22 mouse cellular contexts compared by ENCODE assay signal in genomic region chr12:87368092-87368491, GRCm38 (mm10). TPM values are rescaled to one million over a fixed set of nuclear protein-coding genes. Genes with fewer than 3 reads are reported as not detected.
A peak's percentile ranks its signal among the peaks of the same experiment; 100 is the strongest.
DNase-seq lines count a peak whose midpoint lies in the region; ATAC-seq and TF ChIP-seq lines count a peak whose summit lies in the region.
"Had no signal": no experiment of that assay in that cellular context is flagged by ENCODE, and none has a peak within 500 bp of the region (broad histone marks: within the 10 kb centered on the region; RNA-seq: fewer than 3 reads in every experiment).

No protein-coding gene starts in this region.

- DNase-seq in liver, postnatal 0 days: no peak
- no peak for DNase-seq in liver, embryonic 11.5 days (ENCODE audit: low spot score)
- DNase-seq in stomach, postnatal 0 days (ENCODE audit: low spot score): no peak
- DNase-seq in layer of hippocampus, postnatal 25 days (ENCODE audit: extremely low spot score in 1 of 2, low spot score in 1 of 2): no peak
- no peak for DNase-seq in midbrain, embryonic 11.5 days (ENCODE audit: low spot score, missing footprints)
- no peak for DNase-seq in right cerebral cortex, adult 2 months (ENCODE audit: low spot score in 2 of 2)
- DNase-seq: adrenal gland, adult 8-10 months; adrenal gland, postnatal 14 days; adrenal gland, postnatal 36 days; cerebellum, adult 11-12 months; cerebellum, adult 2 months; cerebellum, adult 9-10 months; cerebellum, postnatal 10 days; cerebellum, postnatal 25 days had no signal

- ATAC-seq in liver, postnatal 0 days: peak; percentile 53
- no peak for ATAC-seq in liver, embryonic 11.5 days (replicated peaks; ENCODE audit: low FRiP score)
- peak; percentile 65 for ATAC-seq in intestine, embryonic 15.5 days
- peak; percentile 67 for ATAC-seq in intestine, postnatal 0 days
- ATAC-seq in stomach, postnatal 0 days (ENCODE audit: low FRiP score, low TSS enrichment): peak; percentile 68; the same call in 1 of the 2 replicates
- no peak for ATAC-seq in midbrain, embryonic 11.5 days (ENCODE audit: low FRiP score)
- ATAC-seq: activated CD4-positive, CD25-positive, alpha-beta regulatory T cell, adult 4 months; forebrain, embryonic 13.5 days; forebrain, embryonic 15.5 days; Patski had no signal

- TF ChIP-seq EP300 in liver, postnatal 0 days (IDR thresholded peaks at IDR 0.05; ENCODE audit: low read depth): no peak
- TF ChIP-seq EP300 in stomach, postnatal 0 days (optimal IDR thresholded peaks at IDR 0.05): no peak

- H3K4me2 ChIP-seq in liver, postnatal 0 days (ENCODE audit: low read depth, low read length): no peak overlapping the region
- no peak overlapping the region for H3K4me2 ChIP-seq in liver, embryonic 11.5 days
- no peak overlapping the region for H3K4me2 ChIP-seq in intestine, embryonic 15.5 days (replicated peaks)
- no peak overlapping the region for H3K4me2 ChIP-seq in intestine, postnatal 0 days (replicated peaks; ENCODE audit: low read depth)
- H3K4me2 ChIP-seq in stomach, postnatal 0 days (replicated peaks; ENCODE audit: low read depth): no peak overlapping the region
- H3K4me2 ChIP-seq in midbrain, embryonic 11.5 days: no peak overlapping the region
- H3K4me2 ChIP-seq: embryonic facial prominence, embryonic 12.5 days; forebrain, embryonic 13.5 days; forebrain, embryonic 15.5 days had no signal

- H3K27me3 ChIP-seq in liver, postnatal 0 days (ENCODE audit: insufficient read depth, low read length): no peaks in the 10 kb centered on the region
- no peaks in the 10 kb centered on the region for H3K27me3 ChIP-seq in liver, embryonic 11.5 days (replicated peaks; ENCODE audit: control insufficient read depth, insufficient read depth, low read length)
- H3K27me3 ChIP-seq in intestine, embryonic 15.5 days (replicated peaks): no peaks in the 10 kb centered on the region
- H3K27me3 ChIP-seq in intestine, postnatal 0 days (replicated peaks; ENCODE audit: control insufficient read depth, insufficient read depth, low read length): no peaks in the 10 kb centered on the region
- no peaks in the 10 kb centered on the region for H3K27me3 ChIP-seq in stomach, postnatal 0 days (ENCODE audit: control insufficient read depth, insufficient read depth, low read length)
- H3K27me3 ChIP-seq in midbrain, embryonic 11.5 days (ENCODE audit: control insufficient read depth, insufficient read depth, low read length): no peaks in the 10 kb centered on the region
- H3K27me3 ChIP-seq: embryonic facial prominence, embryonic 12.5 days; forebrain, embryonic 13.5 days; forebrain, embryonic 15.5 days; Patski had no signal

- no peak overlapping the region for H3K27ac ChIP-seq in liver, postnatal 0 days (ENCODE audit: low read depth)
- H3K27ac ChIP-seq in liver, embryonic 11.5 days (ENCODE audit: low read depth, low read length): no peak overlapping the region
- H3K27ac ChIP-seq in intestine, embryonic 15.5 days: no peak overlapping the region
- H3K27ac ChIP-seq in intestine, postnatal 0 days (ENCODE audit: low read depth, low read length): peak overlapping the region; percentile 54
- H3K27ac ChIP-seq in stomach, postnatal 0 days (replicated peaks): no peak overlapping the region
- H3K27ac ChIP-seq in midbrain, embryonic 11.5 days (ENCODE audit: low read depth, low read length): no peak overlapping the region
- H3K27ac ChIP-seq: embryonic facial prominence, embryonic 10.5 days; embryonic facial prominence, embryonic 12.5 days; forebrain, embryonic 13.5 days; forebrain, embryonic 15.5 days had no signal

- H3K4me1 ChIP-seq in liver, postnatal 0 days (ENCODE audit: insufficient read depth): peaks cover 3% of the 10 kb centered on the region; the same call in 1 of the 2 replicates
- H3K4me1 ChIP-seq in liver, embryonic 11.5 days (replicated peaks; ENCODE audit: control insufficient read depth, insufficient read depth, low read length): no peaks in the 10 kb centered on the region
- H3K4me1 ChIP-seq in intestine, embryonic 15.5 days (replicated peaks): no peaks in the 10 kb centered on the region
- peaks cover 8% of the 10 kb centered on the region; the same call in 1 of the 2 replicates for H3K4me1 ChIP-seq in intestine, postnatal 0 days (replicated peaks; ENCODE audit: control insufficient read depth, insufficient read depth, low read length)
- no peaks in the 10 kb centered on the region for H3K4me1 ChIP-seq in stomach, postnatal 0 days (replicated peaks; ENCODE audit: control insufficient read depth, insufficient read depth)
- H3K4me1 ChIP-seq in midbrain, embryonic 11.5 days (ENCODE audit: control insufficient read depth, insufficient read depth, low read length): no peaks in the 10 kb centered on the region
- H3K4me1 ChIP-seq: embryonic facial prominence, embryonic 10.5 days; embryonic facial prominence, embryonic 12.5 days; forebrain, embryonic 13.5 days; forebrain, embryonic 15.5 days had no signal

- no peaks in the 10 kb centered on the region for H3K9me3 ChIP-seq in liver, postnatal 0 days (ENCODE audit: low read length)
- no peaks in the 10 kb centered on the region for H3K9me3 ChIP-seq in liver, embryonic 11.5 days (ENCODE audit: control insufficient read depth, low read length)
- H3K9me3 ChIP-seq in intestine, embryonic 15.5 days: no peaks in the 10 kb centered on the region
- H3K9me3 ChIP-seq in intestine, postnatal 0 days (ENCODE audit: control insufficient read depth): no peaks in the 10 kb centered on the region
- H3K9me3 ChIP-seq in stomach, postnatal 0 days (ENCODE audit: control insufficient read depth, low read length): no peaks in the 10 kb centered on the region
- H3K9me3 ChIP-seq in midbrain, embryonic 11.5 days (ENCODE audit: control insufficient read depth, low read length): no peaks in the 10 kb centered on the region
- H3K9me3 ChIP-seq: embryonic facial prominence, embryonic 10.5 days; embryonic facial prominence, embryonic 12.5 days; forebrain, embryonic 13.5 days; forebrain, embryonic 15.5 days had no signal

- H3K4me3 ChIP-seq in liver, postnatal 0 days (ENCODE audit: low read depth, low read length): no peak overlapping the region
- H3K4me3 ChIP-seq in liver, embryonic 11.5 days (ENCODE audit: low read depth, low read length): no peak overlapping the region
- no peak overlapping the region for H3K4me3 ChIP-seq in intestine, embryonic 15.5 days (replicated peaks)
- no peak overlapping the region for H3K4me3 ChIP-seq in intestine, postnatal 0 days (ENCODE audit: low read depth, low read length)
- H3K4me3 ChIP-seq in stomach, postnatal 0 days (ENCODE audit: low read depth, low read length): no peak overlapping the region
- H3K4me3 ChIP-seq in midbrain, embryonic 11.5 days (ENCODE audit: low read depth, low read length): no peak overlapping the region
- H3K4me3 ChIP-seq: embryonic facial prominence, embryonic 10.5 days; embryonic facial prominence, embryonic 12.5 days; forebrain, embryonic 13.5 days; forebrain, embryonic 15.5 days had no signal

- TF ChIP-seq CTCF in liver, postnatal 0 days (IDR thresholded peaks at IDR 0.05; ENCODE audit: low read depth): no peak
- no peak for TF ChIP-seq CTCF in intestine, postnatal 0 days (IDR thresholded peaks at IDR 0.05; ENCODE audit: low read depth)
- no peak for TF ChIP-seq CTCF in stomach, postnatal 0 days (IDR thresholded peaks at IDR 0.05; ENCODE audit: low read depth)

- peaks cover 26% of the 10 kb centered on the region for H3K36me3 ChIP-seq in liver, postnatal 0 days (replicated peaks; ENCODE audit: insufficient read depth, low read length)
- H3K36me3 ChIP-seq in liver, embryonic 11.5 days (ENCODE audit: control insufficient read depth, insufficient read depth, low read length): peaks cover 5% of the 10 kb centered on the region; the same call in 1 of the 2 replicates
- peaks cover 6% of the 10 kb centered on the region; the same call in 1 of the 2 replicates for H3K36me3 ChIP-seq in intestine, embryonic 15.5 days
- H3K36me3 ChIP-seq in intestine, postnatal 0 days (ENCODE audit: control insufficient read depth, insufficient read depth): 0 out of 2 replicates have a peak, but pooled peaks cover 3% of the 10 kb centered on the region
- H3K36me3 ChIP-seq in stomach, postnatal 0 days (ENCODE audit: control insufficient read depth, insufficient read depth, low read length): peaks cover 2% of the 10 kb centered on the region; the same call in 1 of the 2 replicates
- H3K36me3 ChIP-seq in midbrain, embryonic 11.5 days (ENCODE audit: control insufficient read depth, insufficient read depth, low read length): no peaks in the 10 kb centered on the region

- no peak overlapping the region for H3K9ac ChIP-seq in liver, postnatal 0 days (replicated peaks)
- no peak overlapping the region for H3K9ac ChIP-seq in liver, embryonic 11.5 days (ENCODE audit: low read depth, low read length)
- H3K9ac ChIP-seq in intestine, embryonic 15.5 days: no peak overlapping the region
- H3K9ac ChIP-seq in intestine, postnatal 0 days (ENCODE audit: low read depth, low read length): no peak overlapping the region
- no peak overlapping the region for H3K9ac ChIP-seq in stomach, postnatal 0 days (ENCODE audit: low read length)
- no peak overlapping the region for H3K9ac ChIP-seq in midbrain, embryonic 11.5 days (ENCODE audit: low read length)
- H3K9ac ChIP-seq: embryonic facial prominence, embryonic 12.5 days; forebrain, embryonic 13.5 days; forebrain, embryonic 15.5 days had no signal

RNA-seq across cellular contexts. Expression of gene Sptlc2, which starts 20.1 kb away (rescaled TPM):
- polyA plus RNA-seq in liver, postnatal 0 days (2015; fragmentation: Nextera tagmentation; extraction: Ambion mirVana): 39.5 and 42.3 TPM in 2 replicates
- 56.9 and 63.2 TPM in 2 replicates for polyA plus RNA-seq in liver, embryonic 11.5 days (2014; fragmentation: Nextera tagmentation; extraction: Ambion mirVana)
- polyA plus RNA-seq in intestine, embryonic 15.5 days (2015; fragmentation: Nextera tagmentation; extraction: Ambion mirVana): 115 and 119 TPM in 2 replicates
- 186 and 199 TPM in 2 replicates for polyA plus RNA-seq in intestine, postnatal 0 days (2015; fragmentation: Nextera tagmentation; extraction: Ambion mirVana)
- polyA plus RNA-seq in stomach, postnatal 0 days (2015; fragmentation: Nextera tagmentation; extraction: Ambion mirVana): 201 and 204 TPM in 2 replicates
- 10 to 100 TPM; 30.8 to 41.6 TPM for total RNA-seq in layer of hippocampus, postnatal 25 days (2021)
- 56.1 and 61.8 TPM in 2 replicates for polyA plus RNA-seq in midbrain, embryonic 11.5 days (2014; fragmentation: Nextera tagmentation; extraction: Ambion mirVana)

Comparison
In these comparisons a context has a peak if more than half of its experiments do, and no peak if none do; other contexts are left out.
1. ATAC-seq: peak in liver, postnatal 0 days (single experiment), intestine, embryonic 15.5 days (single experiment), intestine, postnatal 0 days (single experiment) and stomach, postnatal 0 days (single experiment); none in liver, embryonic 11.5 days (single experiment) and midbrain, embryonic 11.5 days (single experiment).